Mouse (Mus musculus) adrenal gland, postnatal 14 days (tissue): ENCODE measurements around the gene Trnt1. TPM values are rescaled to one million over a fixed set of nuclear protein-coding genes. Genes with fewer than 3 reads are reported as not detected.

Experiments
- DNase-seq: peaks from one replicate; pipeline ENCODE4 v3.0.0; 2021; ENCODE audit warnings: mixed read lengths
- total RNA-seq: library from RNA; stranded (reverse); gene quantifications from 2 replicates; pipeline ENCODE4 v1.2.3, GENCODE M21; 2021

Gene Trnt1
- total RNA-seq, 1 experiment from 2014 or later: 55.7 TPM

- no peak for DNase-seq
Observed at GRCm38 (mm10) chr6:106770046-106770445, 1.1 kb downstream of the Trnt1 start.

- DNase-seq: no peak
Observed at GRCm38 (mm10) chr6:106787138-106787537, 18.2 kb downstream of the Trnt1 start.

- DNase-seq: no peak
Observed at GRCm38 (mm10) chr6:106791429-106791828, 22.5 kb downstream of the Trnt1 start.

- DNase-seq: no peak
Observed at GRCm38 (mm10) chr6:106792486-106792885, 23.6 kb downstream of the Trnt1 start.

GRCm38 (mm10) chr6:106793088-106793487 lies 24.2 kb downstream of the Trnt1 start:
- DNase-seq: no peak

- no peak for DNase-seq
Observed at GRCm38 (mm10) chr6:106793621-106794020, 24.7 kb downstream of the Trnt1 start.

GRCm38 (mm10) chr6:106794094-106794814 lies 25.3 kb downstream of the Trnt1 start:
- no peak for DNase-seq

- peak; percentile 96 for DNase-seq
Observed at GRCm38 (mm10) chr6:106799333-106800226, 30.7 kb downstream of the Trnt1 start, which contains the start of gene Crbn. TSS of gene Crbn (minus strand) at chr6:106800077.

- DNase-seq: no peak
Observed at GRCm38 (mm10) chr6:106800227-106800557, 31.3 kb downstream of the Trnt1 start.

- peak; percentile 35 for DNase-seq
Observed at GRCm38 (mm10) chr6:106804904-106805303, 36.0 kb downstream of the Trnt1 start.

- no peak for DNase-seq
Observed at GRCm38 (mm10) chr6:106809161-106809560, 40.2 kb downstream of the Trnt1 start.

GRCm38 (mm10) chr6:106810686-106811085 lies 41.8 kb downstream of the Trnt1 start:
- no peak for DNase-seq

- DNase-seq: no peak
Observed at GRCm38 (mm10) chr6:106819246-106819645, 50.3 kb downstream of the Trnt1 start.

- DNase-seq: no peak
Observed at GRCm38 (mm10) chr6:106819906-106820305, 51.0 kb downstream of the Trnt1 start.

- DNase-seq: peak; percentile 19
Observed at GRCm38 (mm10) chr6:106820566-106820965, 51.6 kb downstream of the Trnt1 start.

GRCm38 (mm10) chr6:106822329-106822728 lies 53.4 kb downstream of the Trnt1 start:
- peak; percentile 45 for DNase-seq

Other genes starting within 250 kb of the Trnt1 start
- gene Il5ra, start 20.1 kb upstream of the Trnt1 start, total RNA-seq: 0.22 and 0.41 TPM in 2 replicates
- 50.4 and 56.1 TPM in 2 replicates for gene Crbn, start 31.0 kb downstream of the Trnt1 start, total RNA-seq